Mouse (Mus musculus) liver, embryonic 15.5 days (tissue): Measurements from ENCODE around the gene Plekhg4. TPM values are rescaled to one million over a fixed set of nuclear protein-coding genes. Genes with fewer than 3 reads are reported as not detected.

Experiments
- ATAC-seq: fragments of 200-750 bp; cut with Nextera tagmentation; 2 replicates; pipeline ENCODE4 v1.8.0; 2017; ENCODE audit warnings: moderate number of reproducible peaks, mild to moderate bottlenecking, moderate library complexity; ENCODE audit not compliant: insufficient read depth
- H3K27ac ChIP-seq: fragments of 300-500 bp; sonication (generic); replicated peaks from 2 replicates; pipeline ENCODE4 v1.5.1; 2015; ENCODE audit warnings: mild to moderate bottlenecking, inconsistent platforms
- H3K27me3 ChIP-seq: fragments of 300-500 bp; sonication (generic); 2 replicates; pipeline ENCODE4 v1.6.1; 2015; ENCODE audit warnings: mild to moderate bottlenecking, inconsistent platforms
- H3K36me3 ChIP-seq: fragments of 300-500 bp; sonication (generic); replicated peaks from 2 replicates; pipeline ENCODE4 v1.6.1; 2015; ENCODE audit warnings: moderate library complexity, mild to moderate bottlenecking, inconsistent platforms
- H3K4me1 ChIP-seq: fragments of 300-500 bp; sonication (generic); replicated peaks from 2 replicates; pipeline ENCODE4 v1.6.1; 2015; ENCODE audit warnings: inconsistent platforms
- H3K4me2 ChIP-seq: fragments of 300-500 bp; sonication (generic); 2 replicates; pipeline ENCODE4 v1.6.1; 2015; ENCODE audit warnings: moderate library complexity, mild to moderate bottlenecking, inconsistent platforms
- H3K4me3 ChIP-seq: fragments of 300-500 bp; sonication (generic); replicated peaks from 2 replicates; pipeline ENCODE4 v1.5.1; 2015; ENCODE audit warnings: mild to moderate bottlenecking, inconsistent platforms
- H3K9ac ChIP-seq: fragments of 300-500 bp; sonication (generic); 2 replicates; pipeline ENCODE4 v1.6.1; 2015; ENCODE audit warnings: moderate library complexity, mild to moderate bottlenecking, inconsistent platforms
- H3K9me3 ChIP-seq: fragments of 300-500 bp; sonication (generic); replicated peaks from 2 replicates; pipeline ENCODE4 v1.6.1; 2016; ENCODE audit warnings: inconsistent platforms
- WGBS: fragments of 180-500 bp; shearing (Covaris S2); methylation state at CpG from one replicate; pipeline ENCODE4 v1.1.7; 2015; ENCODE audit warnings: mixed read lengths; ENCODE audit not compliant: insufficient replicate concordance; 5-methylcytosine and 5-hydroxymethylcytosine counted together
- polyA plus RNA-seq: library from polyadenylated mRNA; unstranded; fragments of >200 nt; fragmentation: Nextera tagmentation; extraction: Ambion mirVana; gene quantifications from 2 replicates; pipeline ENCODE4 v1.2.1, GENCODE M21; 2015

The Plekhg4 gene
- polyA plus RNA-seq, 1 experiment from 2014 or later = not detected

GRCm38 (mm10) chr8:105341399-105341798, 31.7 kb upstream of the Plekhg4 start:
- Histone ChIP-seq H3K9me3 (no peaks in the 10 kb centered on the region), H3K9ac (no peak overlapping the region), H3K4me1 (peaks cover 60% of the 10 kb centered on the region), H3K27ac (0 out of 2 replicates have a peak overlapping the region, but pooled peaks have one; percentile 2), H3K27me3 (peaks cover 19% of the 10 kb centered on the region), H3K4me2 (no peak overlapping the region), H3K36me3 (peaks cover 4% of the 10 kb centered on the region; the same call in 1 of the 2 replicates), H3K4me3 (no peak overlapping the region)
- WGBS = 57% methylated on average over 8 of the region's 8 CpGs
- no peak for ATAC-seq

GRCm38 (mm10) chr8:105342768-105343167, 30.3 kb upstream of the Plekhg4 start:
- no peaks in the 10 kb centered on the region for H3K9me3 ChIP-seq
- no peak overlapping the region for H3K27ac ChIP-seq
- ATAC-seq = no peak
- no peak overlapping the region for H3K4me2 ChIP-seq
- H3K36me3 ChIP-seq = no peaks in the 10 kb centered on the region
- H3K9ac ChIP-seq = no peak overlapping the region
- peaks cover 32% of the 10 kb centered on the region for H3K27me3 ChIP-seq
- no peak overlapping the region for H3K4me3 ChIP-seq
- WGBS = 40% methylated on average over 4 of the region's 4 CpGs
- peaks cover 74% of the 10 kb centered on the region for H3K4me1 ChIP-seq

GRCm38 (mm10) chr8:105343791-105344574, 29.1 kb upstream of the Plekhg4 start:
- H3K27ac ChIP-seq = no peak overlapping the region
- peaks cover 80% of the 10 kb centered on the region for H3K4me1 ChIP-seq
- no peak overlapping the region for H3K4me3 ChIP-seq
- no peaks in the 10 kb centered on the region for H3K36me3 ChIP-seq
- WGBS = 59% methylated on average over 8 of the region's 8 CpGs
- no peak for ATAC-seq
- no peak overlapping the region for H3K4me2 ChIP-seq
- H3K27me3 ChIP-seq = peaks cover 45% of the 10 kb centered on the region
- H3K9ac ChIP-seq = no peak overlapping the region
- H3K9me3 ChIP-seq = no peaks in the 10 kb centered on the region

- H3K27ac ChIP-seq = 0 out of 2 replicates have a peak overlapping the region, but pooled peaks have one; percentile 24
- no peak for ATAC-seq
- H3K9me3 ChIP-seq = no peaks in the 10 kb centered on the region
- H3K27me3 ChIP-seq = peaks cover 58% of the 10 kb centered on the region
- peaks cover 71% of the 10 kb centered on the region for H3K4me1 ChIP-seq
- H3K9ac ChIP-seq = no peak overlapping the region
- peak overlapping the region; percentile 35 for H3K4me2 ChIP-seq
- no peaks in the 10 kb centered on the region for H3K36me3 ChIP-seq
- 33% methylated on average over 7 of the region's 7 CpGs for WGBS
- H3K4me3 ChIP-seq = no peak overlapping the region
Measured at GRCm38 (mm10) chr8:105345061-105345975, 27.8 kb upstream of the Plekhg4 start.

GRCm38 (mm10) chr8:105346611-105347427, 26.3 kb upstream of the Plekhg4 start:
- peak overlapping the region; percentile 69; the same call in 1 of the 2 replicates for H3K9ac ChIP-seq
- H3K36me3 ChIP-seq = no peaks in the 10 kb centered on the region
- H3K4me3 ChIP-seq = peak overlapping the region; percentile 67
- 9% methylated on average over 34 of the region's 34 CpGs for WGBS
- H3K27ac ChIP-seq = peak overlapping the region; percentile 38
- peak overlapping the region; percentile 97 for H3K4me2 ChIP-seq
- peaks cover 73% of the 10 kb centered on the region for H3K27me3 ChIP-seq
- H3K4me1 ChIP-seq = peaks cover 62% of the 10 kb centered on the region
- 0 out of 2 replicates have a peak, but pooled peaks have one; percentile 5 for ATAC-seq
- no peaks in the 10 kb centered on the region for H3K9me3 ChIP-seq

GRCm38 (mm10) chr8:105347428-105348221, 25.4 kb upstream of the Plekhg4 start, which contains the start of gene Fhod1:
Gene Fhod1, minus strand, starts transcription at chr8:105347953.
- peak; percentile 86 for ATAC-seq
- Histone ChIP-seq H3K4me3 (peak within 1 kb of the TSS; percentile 67), H3K4me1 (peaks cover 56% of the 10 kb centered on the region), H3K27ac (peak within 1 kb of the TSS; percentile 58), H3K4me2 (peak within 1 kb of the TSS; percentile 97), H3K9ac (peak within 1 kb of the TSS; percentile 69), H3K36me3 (no peaks in the 10 kb centered on the region), H3K27me3 (peaks cover 81% of the 10 kb centered on the region), H3K9me3 (no peaks in the 10 kb centered on the region)
- under 1% methylated on average over 53 of the region's 53 CpGs for WGBS

- under 1% methylated on average over 34 of the region's 34 CpGs for WGBS
- peak within 1 kb of the TSS; percentile 58; the same call in 1 of the 2 replicates for H3K27ac ChIP-seq
- H3K36me3 ChIP-seq = no peaks in the 10 kb centered on the region
- H3K4me3 ChIP-seq = peak within 1 kb of the TSS; percentile 67
- no peaks in the 10 kb centered on the region for H3K9me3 ChIP-seq
- no peak for ATAC-seq
- peaks cover 54% of the 10 kb centered on the region for H3K4me1 ChIP-seq
- peak within 1 kb of the TSS; percentile 69 for H3K9ac ChIP-seq
- H3K27me3 ChIP-seq = peaks cover 90% of the 10 kb centered on the region
- peak within 1 kb of the TSS; percentile 97 for H3K4me2 ChIP-seq
Measured at GRCm38 (mm10) chr8:105348450-105349095, 24.5 kb upstream of the Plekhg4 start, which contains the start of gene Slc9a5. Gene Slc9a5, plus strand, starts transcription at chr8:105348843.

GRCm38 (mm10) chr8:105349096-105349771, 23.8 kb upstream of the Plekhg4 start:
- Histone ChIP-seq H3K9me3 (no peaks in the 10 kb centered on the region), H3K27ac (no peak overlapping the region), H3K4me1 (peaks cover 50% of the 10 kb centered on the region), H3K4me2 (peak overlapping the region; percentile 97), H3K36me3 (no peaks in the 10 kb centered on the region), H3K4me3 (peak overlapping the region; percentile 67), H3K27me3 (peaks cover 94% of the 10 kb centered on the region), H3K9ac (peak overlapping the region; percentile 69; the same call in 1 of the 2 replicates)
- WGBS = 1% methylated on average over 48 of the region's 48 CpGs
- ATAC-seq = no peak

GRCm38 (mm10) chr8:105350186-105350585, 22.9 kb upstream of the Plekhg4 start:
- H3K27me3 ChIP-seq = peaks cover 87% of the 10 kb centered on the region
- no peaks in the 10 kb centered on the region for H3K36me3 ChIP-seq
- no peak overlapping the region for H3K4me3 ChIP-seq
- no peak for ATAC-seq
- H3K4me2 ChIP-seq = 0 out of 2 replicates have a peak overlapping the region, but pooled peaks have one; percentile 97
- no peak overlapping the region for H3K9ac ChIP-seq
- H3K27ac ChIP-seq = no peak overlapping the region
- WGBS = 51% methylated on average over 7 of the region's 7 CpGs
- no peaks in the 10 kb centered on the region for H3K9me3 ChIP-seq
- H3K4me1 ChIP-seq = peaks cover 41% of the 10 kb centered on the region
